Mouse (Mus musculus): ENCODE measurements around the gene Hist1h2ag.

- TF ChIP-seq CTCF (IDR thresholded peaks at IDR 0.05; ENCODE audit: insufficient read depth, low read length) (no peak), POLR2A (IDR thresholded peaks at IDR 0.05; ENCODE audit: borderline replicate concordance, extremely low read depth, low read depth, low read length) (no peak)
These were observed 34.0 kb downstream of the Hist1h2ag start for GRCm38 (mm10) chr13:22008707-22009106.

All from lung, adult 2 months (tissue).